Mouse (Mus musculus) thymus, adult 2 months (tissue): ENCODE results near the gene A930033H14Rik.

Experiments
- CTCF ChIP-seq: fragments of 200-500 bp; IDR thresholded peaks from 2 replicates; pipeline ENCODE4 v1.5.1; 2012; ENCODE audit warnings: mild to moderate bottlenecking, control low read depth, low read length, moderate library complexity, borderline replicate concordance; ENCODE audit not compliant: control insufficient read depth, poor library complexity, insufficient read depth; ENCODE audit errors: extremely low read depth
- POLR2A ChIP-seq: fragments of 200-500 bp; IDR thresholded peaks from 2 replicates; pipeline ENCODE4 v1.6.1; 2012; ENCODE audit warnings: mild to moderate bottlenecking, low read length, control low read depth, moderate library complexity; ENCODE audit not compliant: control insufficient read depth, poor library complexity, insufficient read depth; ENCODE audit errors: extremely low read depth

GRCm38 (mm10) chr10:69163216-69163615 is 49.7 kb downstream of the A930033H14Rik start:
- TF ChIP-seq POLR2A (no peak), CTCF (no peak)
